Mouse (Mus musculus) CD4-positive, CD25-positive, alpha-beta regulatory T cell, adult 4 months (primary cell): Measurements from ENCODE around the gene Ubd. TPM values are rescaled to one million over a fixed set of nuclear protein-coding genes. Genes with fewer than 3 reads are reported as not detected.
A peak's percentile ranks its signal among the peaks of the same experiment; 100 is the strongest.
"Not testable (repeated sequence)": the region's sequence is repeated elsewhere in the genome, so short reads cannot be mapped to it uniquely, and the experiment has no call there.

ENCODE experiments used
- ATAC-seq: one replicate; pipeline ENCODE4 v1.8.0; 2017
- polyA plus RNA-seq, 2 experiments: library from polyadenylated mRNA; unstranded; fragments of 100-300 nt; shearing (Covaris generic); gene quantifications; one replicate each; pipeline ENCODE4 v1.2.1; 2017

The Ubd gene
- under 1 TPM in 1 of 2 experiments, not detected in 1; 0.70 TPM for polyA plus RNA-seq

DNA sequence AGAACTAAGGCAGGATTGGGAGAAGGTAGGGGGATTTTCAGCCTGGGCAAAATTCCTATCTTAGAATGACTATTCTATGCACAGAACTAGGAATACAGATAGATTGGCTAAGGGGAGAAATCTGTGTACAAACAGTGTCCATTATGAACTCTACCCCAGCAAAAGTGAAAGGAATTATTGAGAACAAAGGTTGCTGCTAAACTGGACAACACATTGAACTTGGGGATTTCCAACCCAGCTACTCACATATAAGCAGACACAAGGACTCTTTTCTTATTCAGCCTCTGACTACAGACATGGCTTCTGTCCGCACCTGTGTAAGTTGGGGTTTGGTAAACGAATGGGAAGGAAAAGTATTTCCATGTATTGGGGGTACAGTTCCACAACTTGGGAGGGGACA lies at the start of gene Ubd:
Gene Ubd, plus strand, starts transcription at position 237 of the 400 bp plus-strand sequence.
- no peak for ATAC-seq

DNA sequence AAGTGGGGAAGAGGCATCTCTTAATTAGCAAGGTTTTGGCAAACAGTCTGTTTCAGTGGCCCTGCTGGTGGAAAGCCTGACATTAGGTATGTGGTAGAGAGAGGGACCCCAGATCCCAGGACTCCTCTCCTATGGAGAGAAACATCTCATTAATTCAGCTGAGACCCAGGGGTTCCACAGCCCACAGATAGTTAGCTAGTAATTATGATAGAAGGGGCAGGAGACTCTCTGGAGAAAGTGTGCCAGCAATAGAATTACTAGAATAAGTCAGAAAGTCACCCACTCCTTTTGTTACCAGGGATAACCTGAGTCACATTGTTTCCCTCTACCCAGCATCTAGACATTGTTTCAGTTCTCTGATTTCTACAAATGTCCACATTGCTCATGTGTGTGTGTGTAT lies 32.3 kb upstream of the Ubd start, which contains the start of gene Olfr93:
Gene Olfr93, minus strand, starts transcription at position 101 of the 400 bp plus-strand sequence.
- ATAC-seq = no peak

DNA sequence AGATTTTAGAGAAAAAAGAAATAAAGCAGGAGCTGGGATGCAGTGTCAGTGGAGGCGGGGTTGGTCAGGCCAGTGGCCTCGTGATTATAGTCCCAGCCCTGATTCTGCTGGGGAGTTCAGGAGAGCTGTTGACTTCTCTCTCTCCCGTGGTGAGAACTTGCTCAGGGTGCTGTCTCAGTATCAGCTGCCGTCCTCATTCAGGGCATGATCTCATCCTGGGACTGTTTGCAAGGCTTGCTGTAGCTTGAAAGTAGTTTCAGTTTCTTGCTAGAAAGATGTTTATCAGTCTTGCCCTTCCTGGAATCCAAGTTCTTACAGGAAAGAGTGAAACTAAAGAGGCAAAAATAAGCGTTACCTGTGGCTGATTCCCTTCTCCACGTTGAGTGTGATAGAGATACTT lies 8.2 kb upstream of the Ubd start:
- no peak for ATAC-seq

DNA sequence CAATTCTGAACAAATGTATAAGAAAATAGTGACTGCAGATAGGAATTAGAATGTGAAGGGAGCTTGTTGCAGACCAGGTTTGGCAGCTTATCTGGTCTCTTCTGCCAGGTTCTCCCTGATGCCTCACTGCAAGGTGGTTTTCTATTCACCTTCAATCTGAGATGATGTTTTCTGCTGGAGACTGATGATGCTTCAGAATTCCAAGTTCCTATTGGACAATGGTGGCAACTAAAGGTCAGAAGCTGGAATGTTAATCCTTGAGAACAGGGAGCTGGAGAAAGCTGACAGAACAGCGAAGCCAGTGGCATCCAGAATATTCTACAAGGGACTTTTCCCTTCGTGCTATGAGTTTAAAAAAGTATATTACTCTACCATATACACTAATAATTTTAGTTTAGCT lies 3.0 kb upstream of the Ubd start:
- ATAC-seq = no peak

DNA sequence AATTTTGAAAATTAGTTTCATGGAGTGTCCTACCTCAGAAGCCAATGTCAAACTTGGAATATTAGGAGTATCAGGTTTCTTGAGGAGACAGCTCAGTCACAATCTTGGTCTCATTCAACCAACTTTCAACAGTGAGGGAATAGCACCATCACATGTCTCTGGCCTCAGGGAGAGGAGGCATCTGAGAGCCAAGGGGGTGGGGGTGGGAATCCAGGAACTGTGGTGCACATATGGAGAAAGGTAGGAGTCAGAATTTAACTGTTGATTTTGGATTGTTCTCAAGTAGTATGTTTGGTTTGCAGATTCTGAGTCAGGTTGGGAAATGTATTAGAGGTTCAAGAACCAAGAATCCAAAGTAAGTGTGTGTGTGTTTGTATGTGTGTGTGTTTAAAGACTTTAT lies 660 bp upstream of the Ubd start:
- ATAC-seq = no peak

DNA sequence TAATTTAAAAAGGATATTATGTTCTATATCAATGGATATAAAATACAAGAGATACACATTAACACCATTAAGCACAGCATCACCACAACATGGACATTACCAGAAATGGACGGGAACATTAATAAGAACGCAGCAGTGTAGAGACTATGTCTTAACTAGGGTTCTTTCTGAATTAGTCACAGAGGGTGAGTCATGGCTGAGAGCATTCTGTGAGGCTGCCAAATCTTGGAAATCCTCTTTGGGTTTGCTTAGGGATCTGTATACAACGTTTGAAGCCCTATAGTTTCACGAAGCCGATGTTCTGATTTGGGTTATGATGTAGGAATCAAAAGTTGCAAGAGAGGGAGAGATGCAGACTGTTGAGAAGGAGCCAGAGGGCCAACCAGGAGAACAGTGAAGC lies 1.1 kb downstream of the Ubd start:
- no peak for ATAC-seq

DNA sequence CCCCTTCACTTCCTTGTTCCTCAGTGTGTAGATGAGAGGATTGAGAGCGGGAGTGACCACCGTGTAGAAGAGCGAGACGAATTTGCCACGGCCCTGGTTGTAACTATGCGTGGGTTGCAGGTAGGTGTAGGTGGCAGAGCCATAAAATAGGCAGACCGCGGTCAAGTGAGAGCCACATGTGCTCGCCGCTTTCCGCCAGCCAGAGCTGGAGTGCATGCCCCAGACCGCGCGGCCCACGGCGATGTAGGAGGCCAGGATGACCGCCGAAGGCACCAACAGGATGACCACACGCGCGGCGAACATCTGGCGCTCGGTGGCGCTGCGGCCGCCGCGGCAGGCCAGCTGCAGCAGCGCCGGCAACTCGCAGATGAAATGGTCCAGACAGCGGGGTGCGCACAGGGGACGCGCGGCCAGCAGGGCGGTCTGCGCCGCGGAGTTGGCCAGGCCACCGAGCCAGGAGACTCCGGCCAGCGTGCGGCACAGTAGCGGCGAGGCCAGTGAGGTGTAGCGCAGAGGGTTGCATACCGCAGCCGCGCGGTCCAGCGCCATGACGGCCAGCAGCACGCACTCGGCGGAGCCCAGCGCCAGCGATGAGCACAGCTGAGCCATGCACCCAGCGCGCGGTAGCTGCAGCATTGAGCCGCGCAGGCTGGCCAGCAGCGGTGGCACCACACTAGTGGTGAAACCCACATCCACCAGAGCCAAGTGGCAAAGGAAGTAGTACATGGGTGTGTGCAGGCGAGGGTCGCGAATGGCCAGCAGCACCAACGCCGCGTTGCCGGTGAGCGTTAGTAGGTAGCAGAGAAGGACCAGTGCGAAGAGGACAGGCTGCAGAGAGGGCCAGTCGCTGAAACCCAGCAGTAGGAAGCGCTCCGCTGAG lies 3.4 kb downstream of the Ubd start:
- ATAC-seq = no peak

DNA sequence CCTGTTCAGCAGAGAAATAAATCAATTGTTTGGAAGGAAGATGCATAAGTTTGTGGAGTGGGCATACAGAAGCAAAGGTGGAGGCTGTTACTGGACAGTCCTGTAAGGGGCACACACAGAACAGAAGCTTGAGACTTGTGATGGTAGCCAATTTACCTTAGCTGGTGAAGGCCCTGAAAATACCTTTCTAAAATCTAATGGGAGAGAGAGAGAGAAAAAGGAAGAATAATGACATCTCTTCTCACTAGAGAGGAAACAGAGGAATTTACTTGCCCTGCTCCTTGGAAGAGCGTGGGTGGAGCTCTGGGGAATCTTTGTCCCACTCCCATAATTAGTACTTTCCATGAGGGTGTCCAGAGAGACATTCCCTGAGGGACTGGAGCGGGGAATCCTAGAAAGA lies 7.2 kb downstream of the Ubd start, which contains the start of gene Olfr94:
Gene Olfr94, minus strand, starts transcription at position 101 of the 400 bp plus-strand sequence.
- no peak for ATAC-seq

DNA sequence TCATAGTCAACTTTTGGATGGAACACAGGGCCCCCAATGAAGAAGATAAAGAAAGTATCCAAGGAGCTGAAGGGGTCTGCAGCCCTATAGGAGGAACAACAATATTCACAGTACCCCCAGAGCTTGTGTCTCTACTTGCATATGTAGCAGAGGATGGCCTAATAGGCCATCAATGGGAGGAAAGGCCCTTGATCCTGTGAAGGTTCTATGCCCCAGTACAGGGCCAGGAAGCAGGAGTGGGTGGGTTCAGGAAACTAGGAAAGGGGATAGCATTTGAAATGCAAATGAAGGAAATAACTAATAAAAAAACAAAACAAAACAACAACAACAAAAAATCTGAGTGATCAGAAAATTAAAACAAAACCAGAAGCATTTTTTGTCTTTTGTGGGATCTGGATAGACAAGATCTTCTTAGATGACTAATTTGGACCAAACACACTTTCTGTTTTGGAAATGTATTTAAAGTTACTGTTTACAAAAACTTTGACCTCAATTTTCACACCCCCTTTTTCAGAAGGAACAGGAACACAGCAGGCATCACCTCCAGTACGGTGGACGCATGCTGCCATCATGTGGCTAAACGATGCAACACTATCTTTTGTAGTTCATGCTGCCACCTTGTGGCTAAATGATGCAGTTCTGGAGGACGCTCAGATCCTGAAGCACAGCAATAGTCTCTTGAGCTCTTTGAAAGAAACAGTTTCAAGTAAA lies 9.7 kb downstream of the Ubd start:
- peak; percentile 93 for ATAC-seq

DNA sequence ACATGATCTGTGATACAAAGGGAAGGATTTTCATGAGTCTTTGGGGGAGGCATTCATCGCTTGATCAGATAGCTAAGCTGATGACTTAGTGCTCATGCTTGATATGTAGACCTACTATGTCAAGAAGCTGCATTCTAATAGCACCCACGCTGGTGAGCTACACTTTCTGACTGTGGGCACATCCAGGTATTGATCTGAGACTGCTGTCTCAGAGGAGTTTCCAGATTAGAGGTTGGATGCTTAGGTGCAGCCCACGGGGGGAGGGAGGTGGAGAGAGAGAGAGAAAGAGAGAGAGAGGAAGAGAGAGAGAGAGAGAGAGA lies 10.2 kb downstream of the Ubd start:
- no peak for ATAC-seq

DNA sequence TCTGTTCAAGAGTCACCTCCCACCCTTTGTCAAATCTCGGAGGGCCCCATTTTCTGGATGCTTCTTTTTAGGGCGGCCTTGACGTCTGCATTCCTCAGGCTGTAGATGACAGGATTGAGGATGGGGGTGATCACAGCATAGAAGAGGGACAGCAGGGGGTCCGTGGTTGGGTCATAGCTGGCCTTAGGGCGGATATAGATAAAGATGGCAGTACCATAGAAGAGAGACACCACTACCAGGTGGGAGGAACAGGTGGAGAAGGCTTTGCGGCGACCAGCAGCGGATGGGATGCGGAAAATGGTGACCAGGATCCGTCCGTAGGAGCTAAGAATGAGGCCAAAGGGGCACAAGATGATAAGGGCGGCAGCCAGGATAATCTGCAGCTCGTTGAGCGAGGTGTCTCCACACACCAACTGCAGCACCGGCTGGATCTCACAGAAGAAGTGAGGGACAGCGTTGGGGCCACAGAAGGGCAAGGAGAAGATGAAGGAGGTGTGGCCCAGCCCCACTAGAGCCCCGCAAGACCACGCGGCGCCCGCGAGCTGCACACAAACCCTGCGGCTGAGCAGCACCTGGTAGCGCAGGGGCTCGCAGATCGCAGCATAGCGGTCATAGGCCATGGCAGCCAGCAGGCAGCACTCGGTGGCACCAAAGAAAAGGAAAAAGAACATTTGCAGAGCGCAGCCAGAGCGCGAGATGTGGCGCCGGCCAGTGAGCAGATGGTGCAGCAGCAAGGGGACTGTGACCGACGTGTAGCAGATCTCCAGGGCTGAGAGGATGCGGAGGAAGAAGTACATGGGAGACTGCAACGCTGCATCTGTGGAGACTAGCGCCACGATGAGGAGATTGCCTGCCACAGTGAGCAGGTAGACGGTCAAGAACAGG lies 17.4 kb downstream of the Ubd start:
- ATAC-seq = no peak

DNA sequence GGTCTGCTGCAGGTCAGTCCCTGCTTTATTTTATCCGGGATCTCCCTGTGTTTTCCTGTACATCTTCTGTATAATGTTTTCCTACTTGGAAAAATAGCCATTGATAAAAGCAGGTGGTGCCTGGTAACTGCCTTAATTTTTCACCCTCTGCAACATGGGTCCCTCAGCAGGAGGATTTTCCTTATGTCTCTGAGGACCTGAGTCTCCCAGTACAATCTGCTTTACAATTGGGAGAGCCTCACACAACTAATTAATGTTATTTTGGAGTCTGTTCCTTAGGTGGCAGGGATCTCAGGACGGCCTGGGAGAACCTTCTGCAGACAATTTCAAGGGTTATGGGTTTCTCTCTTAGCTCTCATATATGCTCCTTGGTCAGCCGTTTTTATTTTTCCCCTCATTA lies 19.3 kb downstream of the Ubd start, which contains the start of gene Olfr95:
Gene Olfr95, minus strand, starts transcription at position 101 of the 400 bp plus-strand sequence.
- ATAC-seq = no peak

DNA sequence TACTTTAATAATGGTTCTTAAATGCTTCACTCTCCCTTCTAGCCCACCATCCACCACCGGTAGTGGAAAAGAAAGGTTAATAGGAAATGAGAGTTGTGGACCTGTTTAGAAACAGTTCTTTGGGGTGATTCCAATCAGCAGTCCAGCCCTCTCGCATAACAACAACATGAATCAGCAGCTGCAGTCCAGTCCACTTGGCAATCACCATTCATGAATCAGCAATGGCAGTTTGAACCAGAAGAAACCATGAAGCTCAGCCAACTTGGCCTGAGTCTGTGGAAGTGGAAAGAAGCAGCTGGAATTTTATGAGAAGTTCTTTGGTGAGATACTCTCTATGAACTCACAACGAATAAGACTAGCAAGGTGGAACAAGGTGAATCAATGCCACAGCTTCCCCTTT lies 24.8 kb downstream of the Ubd start:
- no peak for ATAC-seq

DNA sequence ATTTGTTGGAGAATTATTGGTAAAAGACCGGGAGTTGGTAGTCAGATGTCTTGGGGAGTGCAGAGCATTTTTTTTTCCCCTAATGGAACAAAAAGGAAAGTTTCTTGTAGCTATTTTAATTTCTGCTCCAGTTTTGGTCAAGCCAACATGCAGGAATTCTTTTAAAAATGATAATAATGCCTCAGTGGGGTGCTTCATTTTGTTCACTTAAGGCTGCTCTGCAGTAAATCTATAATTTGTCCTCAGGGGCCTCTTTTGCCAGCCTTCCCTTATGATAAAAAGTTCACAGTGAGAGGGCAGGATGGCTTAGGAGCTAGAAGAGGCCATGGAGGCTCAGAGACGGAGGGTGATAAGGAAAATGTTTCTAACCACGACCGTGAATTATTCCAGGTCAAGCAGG lies 26.2 kb downstream of the Ubd start, which contains the start of gene Olfr96:
Gene Olfr96, plus strand, starts transcription at position 301 of the 400 bp plus-strand sequence.
- ATAC-seq = no peak

DNA sequence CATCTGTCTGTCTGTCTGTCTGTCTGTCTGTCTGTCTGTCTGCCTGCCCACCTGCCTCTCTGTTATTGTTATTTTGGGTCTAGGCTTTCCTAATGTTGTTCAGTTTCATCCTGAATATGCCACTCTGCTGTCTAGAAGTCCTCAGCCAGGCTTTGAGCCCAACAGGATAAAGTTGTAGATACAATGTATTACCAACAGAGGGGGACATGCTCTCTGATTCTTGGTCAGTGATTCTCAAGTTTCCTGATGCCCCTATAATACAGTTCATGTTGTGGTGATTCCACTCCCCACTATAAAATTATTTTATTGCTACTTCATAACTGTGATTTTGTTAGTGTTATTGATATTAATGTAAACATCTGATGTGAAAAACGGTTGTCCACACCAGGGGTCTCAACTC lies 28.2 kb downstream of the Ubd start:
- no peak for ATAC-seq

DNA sequence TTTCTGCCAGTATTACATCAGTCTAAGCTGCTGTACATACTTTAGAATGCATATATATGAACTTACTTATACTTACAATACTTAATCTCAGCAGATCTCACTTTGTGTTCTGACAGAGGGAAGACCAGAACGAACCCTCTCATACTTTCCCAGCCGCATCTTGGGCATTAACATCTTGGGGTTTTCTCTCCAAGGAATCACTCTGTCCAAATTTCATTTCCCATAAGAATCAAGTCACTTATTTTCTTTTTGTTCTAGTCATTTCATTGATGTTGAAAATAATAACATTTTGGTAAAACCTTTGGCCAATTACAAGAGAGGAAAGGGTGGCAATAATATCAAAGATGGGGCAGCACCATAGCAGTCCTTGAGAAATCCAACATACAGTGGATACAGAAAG lies 43.5 kb downstream of the Ubd start, which contains the start of gene Olfr97:
Gene Olfr97, minus strand, starts transcription at position 101 of the 400 bp plus-strand sequence.
- ATAC-seq = not testable (repeated sequence)

DNA sequence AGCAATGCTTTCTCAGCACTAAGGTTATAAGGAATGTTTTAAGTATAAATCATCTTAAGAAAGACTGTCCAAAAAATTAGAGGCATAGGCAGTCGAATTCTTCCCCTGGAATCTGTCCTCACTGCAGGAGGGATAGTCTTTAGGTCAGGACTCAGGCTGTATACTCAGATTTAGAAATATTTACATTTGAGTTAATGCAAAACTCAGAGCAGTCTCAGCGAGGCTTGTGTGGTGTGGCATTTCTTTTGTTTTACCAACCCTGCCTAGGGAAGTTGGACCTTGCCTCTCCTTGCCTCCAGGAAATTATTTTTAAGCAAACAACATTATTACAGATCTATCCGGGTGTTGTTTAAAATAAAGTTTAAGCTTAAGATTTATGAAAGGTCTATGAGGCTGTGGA lies 48.5 kb downstream of the Ubd start:
- no peak for ATAC-seq

Other genes starting within 250 kb of the Ubd start
- 100 to 1,000 TPM; 196 to 201 TPM for gene Ppp1r11, start 242.2 kb upstream of the Ubd start, polyA plus RNA-seq
- gene Znrd1, start 235.3 kb upstream of the Ubd start, polyA plus RNA-seq = 10 to 100 TPM; 67.9 to 82.1 TPM
- gene Znrd1as, start 235.3 kb upstream of the Ubd start, polyA plus RNA-seq = 1 to 10 TPM; 5.5 to 8.2 TPM
- not detected for gene 2410137M14Rik, start 212.7 kb upstream of the Ubd start, polyA plus RNA-seq
- gene H2-M5, start 204.4 kb upstream of the Ubd start, polyA plus RNA-seq = not detected
- gene Zfp57, start 192.7 kb upstream of the Ubd start, polyA plus RNA-seq = not detected
- not detected for gene Mog, start 170.5 kb upstream of the Ubd start, polyA plus RNA-seq
- gene Gabbr1, start 147.9 kb upstream of the Ubd start, polyA plus RNA-seq = 1 to 10 TPM; 4.7 to 8.6 TPM
- gene Olfr90, start 105.4 kb upstream of the Ubd start, polyA plus RNA-seq = under 1 TPM in 1 of 2 experiments, not detected in 1; 0.11 TPM
- gene Olfr91, start 95.6 kb upstream of the Ubd start, polyA plus RNA-seq = not detected
- not detected for gene Olfr92, start 73.8 kb upstream of the Ubd start, polyA plus RNA-seq
- not detected for gene Olfr93, start 32.4 kb upstream of the Ubd start, polyA plus RNA-seq
- gene Olfr94, start 7.1 kb downstream of the Ubd start, polyA plus RNA-seq = not detected
- not detected for gene Olfr95, start 19.2 kb downstream of the Ubd start, polyA plus RNA-seq
- not detected for gene Olfr96, start 26.3 kb downstream of the Ubd start, polyA plus RNA-seq
- gene Olfr97, start 43.4 kb downstream of the Ubd start, polyA plus RNA-seq = not detected
- gene Olfr98, start 69.9 kb downstream of the Ubd start, polyA plus RNA-seq = not detected
- gene H2-M3, start 76.3 kb downstream of the Ubd start, polyA plus RNA-seq = 100 to 1,000 TPM; 131 to 144 TPM
- 1 to 10 TPM; 4.3 to 5.5 TPM for gene Olfr99, start 89.6 kb downstream of the Ubd start, polyA plus RNA-seq
- gene Olfr101, start 110.4 kb downstream of the Ubd start, polyA plus RNA-seq = under 1 TPM; 0.22 to 0.25 TPM
- not detected for gene Olfr102, start 123.2 kb downstream of the Ubd start, polyA plus RNA-seq
- gene Olfr103, start 145.8 kb downstream of the Ubd start, polyA plus RNA-seq = not detected
- gene Olfr104-ps, start 165.7 kb downstream of the Ubd start, polyA plus RNA-seq = not detected
- not detected for gene Olfr105-ps, start 185.1 kb downstream of the Ubd start, polyA plus RNA-seq
- gene Olfr106-ps, start 196.5 kb downstream of the Ubd start, polyA plus RNA-seq = not detected
- under 1 TPM in 1 of 2 experiments, not detected in 1; 0.11 TPM for gene Olfr107, start 205.3 kb downstream of the Ubd start, polyA plus RNA-seq